Comparison of ENCODE assay signal across 18 mouse cellular contexts in the genomic region with DNA sequence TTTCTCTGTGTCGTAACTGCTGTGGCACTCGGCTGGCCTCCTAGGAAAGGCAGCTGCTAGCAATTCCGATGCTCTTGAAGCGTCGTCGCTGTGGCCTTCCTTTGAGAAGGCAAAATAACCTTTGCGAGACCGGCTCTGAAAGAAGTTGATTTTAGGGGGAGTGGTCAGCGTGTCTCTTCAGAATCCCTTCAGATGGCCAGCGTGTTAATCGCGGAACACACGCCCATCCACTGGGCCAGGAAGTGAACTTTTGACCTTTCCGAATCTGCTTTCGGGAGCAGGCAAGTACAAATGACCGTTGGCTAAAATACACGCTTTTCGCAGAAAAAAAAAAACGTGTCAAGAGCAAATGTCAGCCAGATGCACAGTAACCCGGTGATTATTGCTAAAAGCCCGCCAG. TPM values are rescaled to one million over a fixed set of nuclear protein-coding genes. Genes with fewer than 3 reads are reported as not detected.
DNase-seq lines count a peak whose midpoint lies in the region; ATAC-seq lines count a peak whose summit lies in the region.
"Had no signal": no experiment of that assay in that cellular context is flagged by ENCODE, and none has a peak within 500 bp of the region (broad histone marks: within the 10 kb centered on the region; RNA-seq: fewer than 3 reads in every experiment).

No protein-coding gene starts in this region.

- H3K9ac ChIP-seq in kidney, embryonic 16.5 days (replicated peaks; ENCODE audit: low read length): no peak overlapping the region
- no peak overlapping the region for H3K9ac ChIP-seq in limb, embryonic 11.5 days (ENCODE audit: low read length)
- H3K9ac ChIP-seq: embryonic facial prominence, embryonic 15.5 days; limb, embryonic 12.5 days; liver, postnatal 0 days had no signal

- DNase-seq in kidney, adult 18-20 months: no peak
- DNase-seq in ES-CJ7 (ENCODE audit: low read depth, low spot score) (peak; percentile 65), MN1 (ENCODE audit: low spot score) (no peak)
- DNase-seq in embryo, embryonic 11.5 days (ENCODE audit: low read depth, low spot score): peak; percentile 26
- peak; percentile 31 for DNase-seq in limb, embryonic 11.5 days (ENCODE audit: low spot score)
- DNase-seq in thymus, postnatal 4 days: no peak
- DNase-seq in cerebellum, postnatal 25 days: no peak
- DNase-seq: cerebellum, adult 8-10 months; layer of hippocampus, postnatal 36 days; liver, postnatal 0 days had no signal

- H3K4me1 ChIP-seq in kidney, embryonic 16.5 days (ENCODE audit: insufficient read depth, low read length): no peaks in the 10 kb centered on the region
- H3K4me1 ChIP-seq in limb, embryonic 11.5 days (ENCODE audit: control insufficient read depth, insufficient read depth, low read length): no peaks in the 10 kb centered on the region; the same call in 1 of the 2 replicates
- H3K4me1 ChIP-seq: embryonic facial prominence, embryonic 15.5 days had no signal

- H3K27me3 ChIP-seq in kidney, embryonic 16.5 days (ENCODE audit: insufficient read depth, low read length): no peaks in the 10 kb centered on the region
- no peaks in the 10 kb centered on the region for H3K27me3 ChIP-seq in limb, embryonic 11.5 days (ENCODE audit: control insufficient read depth, insufficient read depth, low read length)
- H3K27me3 ChIP-seq: embryonic facial prominence, embryonic 15.5 days; limb, embryonic 12.5 days had no signal

- H3K4me3 ChIP-seq in kidney, embryonic 16.5 days (ENCODE audit: low read length): no peak overlapping the region
- no peak overlapping the region for H3K4me3 ChIP-seq in limb, embryonic 11.5 days (ENCODE audit: low read depth, low read length)
- H3K4me3 ChIP-seq: embryonic facial prominence, embryonic 15.5 days; limb, embryonic 12.5 days; midbrain, embryonic 10.5 days had no signal

- 0 out of 2 replicates have a peak overlapping the region, but pooled peaks have one; percentile 6 for H3K4me2 ChIP-seq in kidney, embryonic 16.5 days (replicated peaks; ENCODE audit: low read depth, low read length)
- no peak overlapping the region for H3K4me2 ChIP-seq in limb, embryonic 11.5 days (ENCODE audit: low read depth, severe bottlenecking)
- H3K4me2 ChIP-seq: embryonic facial prominence, embryonic 15.5 days; heart, embryonic 11.5 days; limb, embryonic 12.5 days had no signal

- H3K36me3 ChIP-seq in kidney, embryonic 16.5 days (ENCODE audit: insufficient read depth, low read length): no peaks in the 10 kb centered on the region
- no peaks in the 10 kb centered on the region for H3K36me3 ChIP-seq in limb, embryonic 11.5 days (ENCODE audit: control insufficient read depth, insufficient read depth, low read length)
- H3K36me3 ChIP-seq: embryonic facial prominence, embryonic 15.5 days; limb, embryonic 12.5 days; midbrain, embryonic 10.5 days had no signal

- ATAC-seq in kidney, embryonic 16.5 days (ENCODE audit: low FRiP score, low TSS enrichment): no peak
- no peak for ATAC-seq in limb, embryonic 11.5 days (ENCODE audit: insufficient number of reproducible peaks, low FRiP score, low TSS enrichment, low read depth)
- ATAC-seq: forebrain, embryonic 14.5 days; liver, postnatal 0 days had no signal

- no peaks in the 10 kb centered on the region for H3K9me3 ChIP-seq in kidney, embryonic 16.5 days (ENCODE audit: low read length)
- no peaks in the 10 kb centered on the region for H3K9me3 ChIP-seq in limb, embryonic 11.5 days (ENCODE audit: control insufficient read depth, low read length)
- H3K9me3 ChIP-seq: embryonic facial prominence, embryonic 15.5 days; limb, embryonic 12.5 days; midbrain, embryonic 10.5 days had no signal

- WGBS in kidney, embryonic 16.5 days: 40% methylated on average over 21 of the region's 21 CpGs
- 23% methylated on average over 21 of the region's 21 CpGs for WGBS in limb, embryonic 11.5 days

- no peak overlapping the region for H3K27ac ChIP-seq in kidney, embryonic 16.5 days (ENCODE audit: low read length)
- no peak overlapping the region for H3K27ac ChIP-seq in limb, embryonic 11.5 days (replicated peaks; ENCODE audit: low read depth, low read length)
- H3K27ac ChIP-seq: embryonic facial prominence, embryonic 15.5 days; kidney, postnatal 0 days; limb, embryonic 12.5 days; midbrain, embryonic 10.5 days had no signal

RNA-seq across cellular contexts. Expression of gene Slc15a4, which starts 58.9 kb away (rescaled TPM):
- 20.5 and 23.3 TPM in 2 replicates for polyA plus RNA-seq in kidney, embryonic 16.5 days (2015; fragmentation: Nextera tagmentation; extraction: Ambion mirVana)
- 22.4 and 24.6 TPM in 2 replicates for polyA plus RNA-seq in limb, embryonic 11.5 days (2014; fragmentation: Nextera tagmentation; extraction: Ambion mirVana)

RNA-seq across cellular contexts. Expression of gene Glt1d1, which starts 59.5 kb away (rescaled TPM):
- polyA plus RNA-seq in kidney, embryonic 16.5 days (2015; fragmentation: Nextera tagmentation; extraction: Ambion mirVana): 0.27 and 0.54 TPM in 2 replicates
- polyA plus RNA-seq in limb, embryonic 11.5 days (2014; fragmentation: Nextera tagmentation; extraction: Ambion mirVana): 0.33 and 1.2 TPM in 2 replicates
- polyA plus RNA-seq: C2C12 had no signal

Comparison
In these comparisons a context has a peak if more than half of its experiments do, and no peak if none do; other contexts are left out.
1. DNase-seq: peak in ES-CJ7 (single experiment), embryo, embryonic 11.5 days (single experiment) and limb, embryonic 11.5 days (single experiment); none in kidney, adult 18-20 months (single experiment), thymus, postnatal 4 days (single experiment), cerebellum, postnatal 25 days (0 of 2) and MN1 (single experiment).